Mouse (Mus musculus): ENCODE measurements at regions not wholly inside any gene's neighbourhood (a gene's known extent, or its start where the extent isn't known, plus 50 kb on each side); places are given as distances from the start of the nearest gene placed in this dataset.

GRCm38 (mm10) chr8:90502879-90503278 is 154.7 kb upstream of the Tox3 start:
- no peak for DNase-seq (ENCODE audit: low read depth)

GRCm38 (mm10) chr8:90499315-90499714 is 151.2 kb upstream of the Tox3 start:
- no peak for DNase-seq (ENCODE audit: low read depth)

- DNase-seq (ENCODE audit: low read depth), result no peak
Measured at GRCm38 (mm10) chr8:90496658-90497163, 148.6 kb upstream of the Tox3 start.

- no peak for DNase-seq (ENCODE audit: low read depth)
Measured at GRCm38 (mm10) chr8:90495943-90496371, 147.8 kb upstream of the Tox3 start.

- no peak for DNase-seq (ENCODE audit: low read depth)
Measured at GRCm38 (mm10) chr8:90492521-90493225, 144.5 kb upstream of the Tox3 start.

- no peak for DNase-seq (ENCODE audit: low read depth)
Measured at GRCm38 (mm10) chr8:90491691-90492090, 143.5 kb upstream of the Tox3 start.

- no peak for DNase-seq (ENCODE audit: low read depth)
Measured at GRCm38 (mm10) chr8:90490734-90491441, 142.7 kb upstream of the Tox3 start.

GRCm38 (mm10) chr8:90486556-90486955 is 138.4 kb upstream of the Tox3 start:
- DNase-seq (ENCODE audit: low read depth), result no peak

- no peak for DNase-seq (ENCODE audit: low read depth)
Measured at GRCm38 (mm10) chr8:90478149-90478548, 130.0 kb upstream of the Tox3 start.

GRCm38 (mm10) chr8:90474066-90474465 is 125.9 kb upstream of the Tox3 start:
- no peak for DNase-seq (ENCODE audit: low read depth)

GRCm38 (mm10) chr8:90470826-90471225 is 122.7 kb upstream of the Tox3 start:
- no peak for DNase-seq (ENCODE audit: low read depth)

GRCm38 (mm10) chr8:90463708-90464107 is 115.6 kb upstream of the Tox3 start:
- DNase-seq (ENCODE audit: low read depth), result no peak

- no peak for DNase-seq (ENCODE audit: low read depth)
Measured at GRCm38 (mm10) chr8:90455321-90455720, 107.2 kb upstream of the Tox3 start.

GRCm38 (mm10) chr8:90454130-90454529 is 106.0 kb upstream of the Tox3 start:
- no peak for DNase-seq (ENCODE audit: low read depth)

- DNase-seq (ENCODE audit: low read depth), result no peak
Measured at GRCm38 (mm10) chr8:90441058-90441851, 93.1 kb upstream of the Tox3 start.

GRCm38 (mm10) chr8:90414021-90414420 is 65.9 kb upstream of the Tox3 start:
- no peak for DNase-seq (ENCODE audit: low read depth)
